Mouse (Mus musculus) testis, adult 2 months (tissue): ENCODE measurements around the gene Psmd4.

Source experiments
- CTCF ChIP-seq: fragments of 200-500 bp; IDR thresholded peaks from 2 replicates; pipeline ENCODE4 v1.5.1; 2012; ENCODE audit warnings: low read depth, mild to moderate bottlenecking, inconsistent platforms, low read length, moderate library complexity; ENCODE audit not compliant: control insufficient read depth, insufficient read depth, insufficient replicate concordance
- POLR2A ChIP-seq: fragments of 200-500 bp; IDR thresholded peaks from 2 replicates; pipeline ENCODE4 v1.6.1; 2012; ENCODE audit warnings: low read depth, mild to moderate bottlenecking, inconsistent platforms, low read length, moderate library complexity; ENCODE audit not compliant: control insufficient read depth

DNA sequence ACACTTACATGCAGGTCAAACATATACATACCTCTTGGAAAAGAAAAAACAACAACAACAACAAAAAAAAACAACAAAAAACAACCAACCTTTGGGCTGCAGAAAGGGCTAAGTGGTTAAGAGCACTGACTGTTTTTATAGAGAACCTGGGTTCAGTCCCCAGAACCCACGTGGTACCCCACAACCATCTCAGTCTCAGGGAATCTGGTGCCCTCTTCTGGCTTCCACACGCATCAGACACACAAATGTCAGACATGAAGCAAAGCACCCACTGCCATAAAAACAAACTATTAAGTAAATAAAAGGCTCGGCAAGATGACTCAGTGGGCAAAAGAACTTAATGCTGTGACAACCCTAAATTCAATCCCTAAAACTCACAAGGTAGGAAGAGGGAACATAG is 12.5 kb downstream of the Psmd4 start:
- TF ChIP-seq POLR2A, result no peak
- no peak for TF ChIP-seq CTCF
